Mouse (Mus musculus): ENCODE results near the gene Coro1c. TPM values are rescaled to one million over a fixed set of nuclear protein-coding genes. Genes with fewer than 3 reads are reported as not detected.
A peak's percentile ranks its signal among the peaks of the same experiment; 100 is the strongest.

The Coro1c gene
- 10 to 100 TPM; 21.9 to 30.3 (median 23.7) TPM for total RNA-seq (2022)

DNA sequence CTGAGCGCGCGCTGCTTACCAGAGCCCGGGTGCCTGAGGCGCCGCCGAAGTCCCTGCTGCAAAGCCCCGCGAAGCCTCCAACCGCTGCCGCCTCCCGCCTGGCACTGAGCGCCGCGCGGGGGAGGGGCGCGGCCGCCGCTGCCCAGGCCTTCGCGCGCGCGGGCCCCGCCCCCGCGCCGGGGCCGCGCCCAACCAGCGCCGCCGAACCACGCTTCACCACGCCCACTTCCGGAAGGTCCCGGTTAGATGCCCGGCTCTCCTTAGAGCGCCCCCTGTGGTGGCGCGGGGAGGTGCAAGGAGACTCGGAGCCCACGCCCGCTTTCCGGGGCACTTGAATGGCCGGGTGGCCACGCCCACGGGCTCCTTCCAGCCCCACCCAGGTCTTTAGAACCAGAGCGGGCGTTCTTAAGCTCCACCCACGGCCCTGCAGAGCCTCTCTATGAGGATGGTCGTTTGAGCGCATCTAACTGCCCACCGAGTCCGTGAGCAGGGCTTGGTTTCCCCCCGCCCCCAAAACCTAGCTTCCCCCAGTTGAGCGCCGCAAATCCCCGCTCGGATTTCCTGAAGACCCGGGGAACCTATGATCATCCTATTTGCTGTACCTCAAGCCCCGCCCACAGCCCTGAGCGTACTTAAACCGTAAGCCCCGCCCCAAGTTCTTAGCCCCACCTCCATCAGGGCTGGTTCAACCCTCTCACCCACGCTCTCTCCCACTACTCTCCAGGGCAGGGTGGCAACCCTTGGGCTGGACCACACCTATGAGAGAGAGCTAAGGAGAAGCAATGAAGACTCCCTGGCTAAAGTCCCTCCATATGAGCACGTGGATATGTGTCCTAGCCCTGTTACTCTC lies at the start of gene Coro1c:
TSS of gene Coro1c (minus strand) at position 167 of the 850 bp plus-strand sequence.
- peak; percentile 98 for DNase-seq (ENCODE audit: low spot score)

GRCm38 (mm10) chr5:113956510-113956909 lies 48.0 kb upstream of the Coro1c start:
- peak; percentile 89 for DNase-seq (ENCODE audit: low spot score)

DNA sequence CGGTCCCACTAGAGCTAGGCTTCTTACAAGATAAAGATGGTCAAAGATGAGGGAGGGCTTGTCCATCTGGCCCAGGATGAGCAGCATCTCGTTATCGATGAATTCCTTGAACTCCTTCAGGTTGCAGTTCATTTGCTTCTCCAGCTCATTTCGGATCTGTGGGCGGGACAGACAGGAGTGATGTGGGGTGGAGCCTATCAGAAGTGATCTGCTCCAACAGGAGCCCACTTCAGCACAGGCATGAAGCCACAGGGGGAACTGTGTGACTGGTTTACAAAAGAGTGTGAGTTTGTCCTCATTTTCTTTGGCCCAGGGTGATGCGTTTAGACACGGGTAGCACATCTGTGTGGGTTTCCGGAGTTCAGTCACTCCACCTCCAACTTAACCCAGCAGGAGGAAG lies 47.1 kb upstream of the Coro1c start:
- no peak for DNase-seq (ENCODE audit: low spot score)

DNA sequence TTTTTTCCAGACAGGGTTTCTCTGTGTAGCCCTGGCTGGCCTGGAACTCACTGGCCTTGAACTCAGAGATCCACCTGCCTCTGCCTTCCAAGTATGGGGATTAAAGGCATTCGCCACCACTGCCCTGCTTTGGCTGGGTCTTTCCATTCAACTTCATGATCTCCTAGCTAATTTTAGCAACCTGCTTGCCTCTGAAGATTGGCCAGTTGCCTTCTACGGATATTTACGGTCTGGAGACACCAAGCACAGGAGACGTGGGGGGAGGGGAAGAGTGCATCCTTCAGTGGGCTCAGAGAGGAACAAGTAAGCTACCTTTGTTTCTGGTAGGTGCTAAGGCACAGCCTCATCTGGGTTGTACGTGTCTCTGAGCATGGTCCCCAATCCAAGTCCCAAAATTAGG lies 46.7 kb upstream of the Coro1c start:
- no peak for DNase-seq (ENCODE audit: low spot score)

- peak; percentile 90 for DNase-seq (ENCODE audit: low spot score)
These were observed 45.9 kb upstream of the Coro1c start for GRCm38 (mm10) chr5:113954421-113954820.

GRCm38 (mm10) chr5:113952519-113952918 lies 44.0 kb upstream of the Coro1c start:
- no peak for DNase-seq (ENCODE audit: low spot score)

DNA sequence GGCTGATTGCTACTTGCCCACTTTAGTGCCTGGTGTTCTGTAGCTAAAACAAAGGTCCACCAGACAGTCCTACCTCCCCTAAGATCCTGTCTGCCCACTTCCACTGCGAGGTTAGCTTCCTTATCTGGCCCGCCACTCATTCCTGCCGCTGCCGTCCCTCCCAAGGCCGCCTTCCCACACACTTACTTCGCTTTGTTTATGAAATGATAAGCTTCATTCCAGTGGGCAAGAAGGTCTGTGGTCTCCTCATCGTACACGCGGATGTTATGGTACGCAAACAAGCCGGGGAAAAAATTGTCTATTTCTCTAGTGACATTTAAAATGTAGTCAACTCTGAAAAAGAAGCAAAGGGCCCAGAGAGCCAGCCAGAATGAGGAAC lies 43.1 kb upstream of the Coro1c start:
- no peak for DNase-seq (ENCODE audit: low spot score)

DNA sequence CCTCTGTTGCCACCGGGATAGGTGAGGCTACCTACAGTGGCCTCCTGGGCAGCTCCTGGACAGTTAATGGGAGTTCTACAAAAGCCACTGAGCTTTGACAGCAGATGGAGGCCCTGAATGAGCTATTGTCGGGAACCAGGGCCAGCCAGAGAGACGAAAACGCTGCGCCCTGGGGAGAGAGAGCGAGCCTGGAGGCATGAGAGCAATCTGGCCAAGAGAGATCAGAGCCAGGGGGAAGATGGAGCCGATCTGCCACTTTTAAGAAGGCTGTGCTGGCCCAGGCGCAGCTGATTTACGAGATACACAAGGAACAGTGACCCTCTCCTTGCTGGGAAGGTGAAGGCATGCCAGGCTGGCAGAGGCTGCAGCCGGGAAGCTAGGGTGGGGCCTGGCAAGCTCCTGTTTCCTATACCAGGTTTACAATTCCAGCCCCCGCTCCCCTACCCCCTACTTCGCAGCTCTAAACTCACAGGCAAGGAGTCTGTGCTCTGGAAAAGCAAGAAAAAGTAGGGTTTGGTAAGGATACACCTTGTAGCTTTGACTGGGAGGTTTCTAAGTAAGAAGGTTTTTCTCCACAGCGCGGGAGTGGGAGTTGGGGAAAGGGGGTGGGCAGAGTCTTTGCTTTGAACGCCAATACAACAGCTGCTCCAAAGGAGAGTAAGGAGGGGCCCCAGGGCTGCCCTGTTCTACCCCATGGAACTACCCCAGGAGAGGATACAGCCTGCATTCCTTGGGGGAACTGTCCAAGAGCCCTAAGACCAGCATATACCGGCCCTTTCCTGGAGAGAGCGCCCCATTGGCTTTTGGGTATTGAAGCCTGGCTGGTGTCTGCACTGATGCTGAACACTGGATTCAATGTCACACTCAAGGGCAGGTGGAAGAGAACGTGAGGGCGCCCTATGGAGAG lies 42.5 kb upstream of the Coro1c start:
- DNase-seq (ENCODE audit: low spot score), result no peak

GRCm38 (mm10) chr5:113950133-113950532 lies 41.6 kb upstream of the Coro1c start:
- DNase-seq (ENCODE audit: low spot score), result no peak

DNA sequence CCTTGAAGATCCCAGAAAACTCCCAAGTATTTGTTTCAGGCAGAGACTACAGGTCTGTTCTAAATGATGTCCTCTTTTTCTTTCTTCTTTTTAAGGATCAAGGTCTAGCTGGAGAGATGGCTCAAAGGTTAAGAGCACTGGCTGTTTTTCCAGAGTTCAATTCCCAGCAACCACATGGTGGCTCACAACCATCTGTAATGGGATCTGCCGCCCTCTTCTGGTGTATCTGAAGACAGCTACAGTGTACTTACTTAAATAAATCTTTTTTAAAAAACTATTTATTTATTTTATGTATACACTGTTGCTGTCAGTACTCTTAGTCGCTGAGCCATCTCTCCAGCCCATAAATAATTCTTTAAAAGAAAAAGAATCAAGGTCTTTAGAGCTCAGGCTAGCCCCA lies 38.7 kb upstream of the Coro1c start:
- DNase-seq (ENCODE audit: low spot score), result no peak

DNA sequence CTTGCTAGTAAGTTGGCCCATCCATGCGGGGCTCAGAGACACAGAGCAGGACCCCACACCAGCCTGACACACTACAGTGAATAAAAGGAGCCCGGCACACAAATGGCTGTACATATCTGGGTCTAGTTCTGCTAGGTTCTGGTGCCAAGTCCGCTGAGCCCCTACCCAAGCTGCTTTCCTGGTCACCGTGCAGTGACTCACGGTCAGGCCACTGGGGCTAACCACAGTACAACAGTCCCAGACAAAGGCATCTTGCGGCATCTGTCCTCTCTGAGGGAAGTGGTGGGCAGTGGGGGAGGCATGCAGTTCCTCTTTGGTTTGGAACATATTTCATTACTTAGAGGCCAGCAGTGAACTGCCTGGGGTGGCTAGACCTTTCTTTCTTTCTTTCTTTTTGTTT lies 36.6 kb upstream of the Coro1c start:
- peak; percentile 36 for DNase-seq (ENCODE audit: low spot score)

DNA sequence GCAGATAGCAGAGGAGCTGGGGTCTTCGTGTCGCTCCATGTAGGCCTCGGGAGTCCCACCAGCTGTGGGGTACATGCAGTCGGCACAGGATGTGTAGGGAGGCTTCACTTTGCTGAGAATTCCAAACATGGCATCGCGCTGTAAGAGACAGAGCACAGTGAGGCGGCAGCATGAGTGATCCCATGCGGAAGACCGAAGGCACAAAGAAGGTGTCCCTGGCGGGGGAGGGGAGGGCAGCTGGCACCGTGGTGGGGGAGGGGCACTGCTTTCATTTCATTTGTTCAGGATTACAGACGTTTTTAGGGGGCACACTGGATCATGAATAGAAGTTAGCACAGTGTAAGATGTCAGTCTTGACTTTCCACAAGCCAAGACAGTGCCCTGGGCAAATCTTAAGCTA lies 34.8 kb upstream of the Coro1c start:
- no peak for DNase-seq (ENCODE audit: low spot score)

DNA sequence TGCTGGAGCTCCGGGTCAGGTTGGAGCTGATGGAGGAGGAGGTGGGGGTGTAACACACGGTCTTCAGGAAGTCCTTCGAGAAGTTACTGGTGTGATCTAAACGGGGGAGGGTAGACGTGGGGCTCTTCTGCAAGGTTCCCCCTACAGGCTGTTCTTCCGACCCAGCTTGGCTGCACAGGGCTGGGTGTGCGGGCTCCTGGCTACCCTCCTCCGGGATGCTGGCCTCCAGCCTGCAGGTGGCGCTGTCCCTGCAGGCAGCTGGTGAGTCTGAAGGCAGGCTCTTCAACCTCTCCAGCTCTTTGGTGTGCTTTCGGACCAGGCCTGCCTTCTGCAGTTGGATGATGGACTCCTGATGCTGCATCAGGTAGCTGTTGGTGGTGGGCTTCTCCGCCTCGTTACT lies 34.0 kb upstream of the Coro1c start:
- DNase-seq (ENCODE audit: low spot score), result no peak

- DNase-seq (ENCODE audit: low spot score), result no peak
These were observed 30.8 kb upstream of the Coro1c start for GRCm38 (mm10) chr5:113939263-113939900.

GRCm38 (mm10) chr5:113937650-113938049 lies 29.1 kb upstream of the Coro1c start:
- no peak for DNase-seq (ENCODE audit: low spot score)

DNA sequence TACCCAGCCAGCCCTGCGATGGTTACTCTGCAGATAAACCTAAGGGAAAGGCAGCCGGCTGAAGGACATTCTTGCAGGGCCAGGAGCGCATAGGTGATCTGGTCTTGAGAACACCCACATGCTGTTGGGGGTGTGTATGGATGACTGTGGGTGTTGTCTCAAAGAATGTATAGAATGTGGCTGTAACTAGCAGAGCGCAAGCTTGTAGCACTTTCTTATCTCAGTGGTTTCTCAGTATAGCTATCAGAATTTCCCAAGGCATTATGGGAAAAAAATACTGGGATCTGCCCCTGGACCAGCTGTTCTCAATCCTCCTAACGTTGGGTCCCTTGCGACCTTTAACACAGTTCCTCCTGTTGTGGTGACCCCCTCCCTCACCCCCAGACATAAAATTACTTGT lies 25.3 kb upstream of the Coro1c start:
- no peak for DNase-seq (ENCODE audit: low spot score)

- no peak for DNase-seq (ENCODE audit: low spot score)
These were observed 24.9 kb upstream of the Coro1c start for GRCm38 (mm10) chr5:113933480-113933879.

DNA sequence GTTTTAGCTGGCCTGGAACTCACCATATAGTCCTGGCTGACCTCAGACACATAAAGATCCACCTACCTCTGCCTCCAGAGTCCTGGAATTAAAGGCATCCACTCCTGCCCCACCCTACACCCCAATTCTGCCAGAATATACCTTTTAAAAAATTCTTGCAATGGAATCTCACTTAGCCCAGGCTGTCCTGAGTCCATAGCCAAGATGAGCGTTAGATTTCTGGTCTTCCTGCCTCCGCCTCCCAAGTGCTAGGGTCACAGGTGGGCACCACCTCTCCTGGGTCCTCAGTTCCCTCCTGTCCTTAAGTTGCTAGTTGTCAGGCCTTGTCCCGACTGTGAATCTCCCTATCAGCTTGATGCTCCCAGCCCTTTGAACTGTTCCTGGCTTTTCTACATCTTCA lies 23.8 kb upstream of the Coro1c start:
- no peak for DNase-seq (ENCODE audit: low spot score)

DNA sequence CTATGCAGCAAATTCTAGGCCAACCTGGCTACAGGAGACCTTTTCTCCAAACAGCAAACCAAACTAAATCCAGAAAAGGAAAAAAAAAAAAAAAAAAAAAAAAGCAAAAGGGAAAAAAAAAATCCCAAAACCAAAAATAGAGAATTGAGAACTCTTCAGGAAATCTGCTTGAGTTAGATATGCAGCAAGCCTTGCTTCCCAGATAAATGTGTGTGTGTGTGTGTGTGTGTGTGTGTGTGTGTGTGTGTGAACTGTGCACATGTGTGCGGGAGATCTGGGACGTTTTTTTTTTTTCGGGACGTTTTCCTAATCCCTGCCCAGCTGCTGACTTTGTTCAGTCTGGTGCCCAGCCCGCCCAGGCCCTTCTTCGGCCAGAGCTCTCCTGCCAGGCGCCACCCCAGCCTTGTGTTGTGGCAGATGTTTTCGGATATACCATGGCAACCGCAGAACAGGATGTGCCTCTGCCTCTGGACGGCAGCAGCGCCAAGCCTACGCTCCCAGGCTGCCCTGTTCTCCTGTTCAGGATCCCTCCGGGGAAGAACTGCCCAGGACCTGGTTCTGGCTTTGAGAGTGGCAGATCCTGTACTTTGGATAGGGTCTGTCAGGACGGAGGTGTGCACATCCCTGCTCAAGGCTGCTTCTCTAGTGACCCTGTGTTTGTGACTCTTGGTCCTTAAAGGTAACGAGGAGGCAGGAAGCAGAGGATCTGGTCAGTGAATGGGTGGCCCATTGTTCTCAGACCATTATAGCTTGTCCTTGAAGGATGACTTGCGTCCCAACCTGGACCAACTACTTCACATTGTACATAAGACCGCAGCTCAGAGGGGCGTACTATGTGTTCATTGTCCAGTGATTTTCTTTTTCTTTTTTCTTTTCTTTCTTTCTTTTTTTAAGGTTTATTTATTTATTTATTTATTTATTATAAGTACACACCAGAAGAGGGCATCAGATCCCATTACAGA lies 22.4 kb upstream of the Coro1c start:
- peak; percentile 84 for DNase-seq (ENCODE audit: low spot score)

- DNase-seq (ENCODE audit: low spot score), result peak; percentile 59
These were observed 21.5 kb upstream of the Coro1c start for GRCm38 (mm10) chr5:113929950-113930647.

Measured in heart, adult 8-10 months (tissue).